In the genomic region with DNA sequence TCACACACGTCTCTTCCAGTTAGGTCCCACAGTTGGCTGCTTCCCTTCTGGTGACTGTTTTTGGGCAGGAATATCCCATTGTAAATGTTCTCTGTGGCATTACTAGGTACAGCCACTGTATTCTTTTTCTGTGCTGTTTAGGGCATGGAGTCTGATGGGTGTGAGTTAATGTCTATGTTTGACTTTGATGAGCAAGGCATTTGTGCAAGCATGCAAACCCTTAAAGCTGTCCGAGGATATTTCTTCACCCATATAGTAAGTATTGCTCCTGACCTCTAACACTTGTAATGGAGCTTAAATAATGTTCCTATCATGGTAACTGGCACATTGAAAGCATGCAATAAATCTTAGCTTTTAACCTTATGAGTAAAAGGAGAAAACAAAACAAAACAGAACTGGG, we compare ENCODE assay signal across 14 mouse cellular contexts.
"Had no signal": no experiment of that assay in that cellular context is flagged by ENCODE, and none has a peak within 500 bp of the region (broad histone marks: within the 10 kb centered on the region; RNA-seq: fewer than 3 reads in every experiment).

No protein-coding gene starts in this region.

- H3K36me3 ChIP-seq: midbrain, embryonic 10.5 days; midbrain, embryonic 12.5 days had no signal

- H3K4me3 ChIP-seq: midbrain, embryonic 10.5 days; midbrain, embryonic 12.5 days; myocyte had no signal

- H3K4me2 ChIP-seq: lung, embryonic 14.5 days; midbrain, embryonic 12.5 days had no signal

- H3K27ac ChIP-seq: liver, embryonic 14.5 days; midbrain, embryonic 10.5 days; midbrain, embryonic 12.5 days had no signal

- H3K9me3 ChIP-seq: midbrain, embryonic 10.5 days; midbrain, embryonic 12.5 days had no signal

- DNase-seq: lung, adult 18-20 months; lung, embryonic 14.5 days; lung, postnatal 10 days; lung, postnatal 4 days; midbrain, embryonic 14.5 days; right cerebral cortex, postnatal 14 days; thymus, adult 18-20 months; thymus, postnatal 14 days; thymus, postnatal 36 days had no signal

- ATAC-seq: midbrain, embryonic 16.5 days had no signal

- H3K27me3 ChIP-seq: midbrain, embryonic 12.5 days had no signal

- H3K4me1 ChIP-seq: midbrain, embryonic 12.5 days had no signal

- H3K9ac ChIP-seq: liver, embryonic 14.5 days; lung, embryonic 14.5 days; midbrain, embryonic 12.5 days had no signal
